Mouse (Mus musculus) T-helper 2 cell (primary cell): ENCODE measurements at regions not wholly inside any gene's neighbourhood (a gene's known extent, or its start where the extent isn't known, plus 50 kb on each side); places are given as distances from the start of the nearest gene placed in this dataset.
"Not testable (repeated sequence)": the region's sequence is repeated elsewhere in the genome, so short reads cannot be mapped to it uniquely, and the experiment has no call there.

Experiments used
- in situ Hi-C: fragments of 300-600 bp; cut with MboI, MseI; formaldehyde crosslinking; loops from one replicate; pipeline ENCODE4 v1.15.1; 2025; ENCODE audit warnings: high pct_unique_total_duplicates

GRCm38 (mm10) chr16:55582906-55583305, 255.8 kb downstream of the Nfkbiz start:
- in situ Hi-C loops: no loop called here

- in situ Hi-C loops: no loop called here
These were observed 256.7 kb downstream of the Nfkbiz start for GRCm38 (mm10) chr16:55582029-55582428.

- in situ Hi-C loops: no loop called here
These were observed 257.9 kb downstream of the Nfkbiz start for GRCm38 (mm10) chr16:55580827-55581226.

- in situ Hi-C loops: no loop called here
These were observed 260.0 kb downstream of the Nfkbiz start for GRCm38 (mm10) chr16:55578686-55579085.

- in situ Hi-C loops: not testable (repeated sequence)
These were observed 263.0 kb downstream of the Nfkbiz start for GRCm38 (mm10) chr16:55575609-55576283.

GRCm38 (mm10) chr16:55571106-55571505, 267.6 kb downstream of the Nfkbiz start:
- in situ Hi-C loops: no loop called here

- in situ Hi-C loops: no loop called here
These were observed 268.6 kb downstream of the Nfkbiz start for GRCm38 (mm10) chr16:55570097-55570496.

GRCm38 (mm10) chr16:55555821-55556535, 258.2 kb upstream of the Zpld1 start:
- in situ Hi-C loops: no loop called here

GRCm38 (mm10) chr16:55555224-55555623, 257.4 kb upstream of the Zpld1 start:
- in situ Hi-C loops: no loop called here

- in situ Hi-C loops: no loop called here
These were observed 256.1 kb upstream of the Zpld1 start for GRCm38 (mm10) chr16:55553896-55554295.

GRCm38 (mm10) chr16:55551348-55551747, 253.6 kb upstream of the Zpld1 start:
- in situ Hi-C loops: no loop called here

- in situ Hi-C loops: no loop called here
These were observed 253.0 kb upstream of the Zpld1 start for GRCm38 (mm10) chr16:55550649-55551312.

GRCm38 (mm10) chr16:55547095-55547494, 249.3 kb upstream of the Zpld1 start:
- in situ Hi-C loops: no loop called here

- in situ Hi-C loops: no loop called here
These were observed 242.7 kb upstream of the Zpld1 start for GRCm38 (mm10) chr16:55540336-55541015.

GRCm38 (mm10) chr16:55539179-55539578, 241.4 kb upstream of the Zpld1 start:
- in situ Hi-C loops: no loop called here

GRCm38 (mm10) chr16:55537548-55537947, 239.8 kb upstream of the Zpld1 start:
- in situ Hi-C loops: no loop called here

- in situ Hi-C loops: no loop called here
These were observed 234.9 kb upstream of the Zpld1 start for GRCm38 (mm10) chr16:55532686-55533085.

- in situ Hi-C loops: no loop called here
These were observed 233.1 kb upstream of the Zpld1 start for GRCm38 (mm10) chr16:55530844-55531243.

- in situ Hi-C loops: loop anchor here (10.0 kb wide), 1 partner anchor 337 kb away; no protein-coding TSS in a partner anchor
These were observed 229.9 kb upstream of the Zpld1 start for GRCm38 (mm10) chr16:55527680-55528079.

GRCm38 (mm10) chr16:55526230-55526842, 228.6 kb upstream of the Zpld1 start:
- in situ Hi-C loops: loop anchor here (10.0 kb wide), 1 partner anchor 338 kb away; no protein-coding TSS in a partner anchor

GRCm38 (mm10) chr16:55523264-55523663, 225.5 kb upstream of the Zpld1 start:
- in situ Hi-C loops: loop anchor here (10.0 kb wide), 1 partner anchor 342 kb away; no protein-coding TSS in a partner anchor
